Mouse (Mus musculus): ENCODE data around the gene Map2k3.
"Not testable (repeated sequence)": the region's sequence is repeated elsewhere in the genome, so short reads cannot be mapped to it uniquely, and the experiment has no call there.

The Map2k3 gene

DNA sequence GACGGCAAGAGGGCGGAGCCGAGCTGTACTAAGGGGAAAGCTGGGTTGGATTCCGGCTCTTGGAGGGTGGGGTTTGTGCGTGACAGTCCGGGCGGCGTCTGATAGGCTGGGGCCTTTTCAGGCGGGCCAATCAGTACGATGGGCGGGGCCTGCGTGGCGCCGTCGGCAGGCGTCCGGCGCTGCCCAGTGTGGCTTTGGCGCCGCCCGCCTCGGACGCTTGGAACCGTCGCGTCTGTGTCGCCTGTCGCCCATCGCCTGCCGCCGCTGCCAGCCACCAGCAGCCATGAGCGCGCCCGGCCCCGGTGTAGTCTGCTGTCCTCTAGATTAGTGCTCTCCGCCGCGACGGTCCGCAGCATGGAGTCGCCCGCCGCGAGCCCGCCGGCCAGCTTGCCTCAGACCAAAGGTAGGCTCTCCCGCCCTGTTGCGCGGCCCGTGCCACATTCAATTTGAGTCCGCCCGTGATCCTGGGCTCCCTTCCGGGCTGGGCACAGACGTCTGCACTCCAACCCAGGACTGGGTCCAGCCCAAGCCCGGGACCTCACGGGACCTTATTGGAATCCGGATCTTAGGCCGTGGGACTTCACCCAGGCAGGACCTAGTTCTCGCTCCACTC is at the start of gene Map2k3:
TSS of gene Map2k3 (plus strand) at position 165 of the 613 bp plus-strand sequence.
- DNase-seq, result peak; percentile 97

DNA sequence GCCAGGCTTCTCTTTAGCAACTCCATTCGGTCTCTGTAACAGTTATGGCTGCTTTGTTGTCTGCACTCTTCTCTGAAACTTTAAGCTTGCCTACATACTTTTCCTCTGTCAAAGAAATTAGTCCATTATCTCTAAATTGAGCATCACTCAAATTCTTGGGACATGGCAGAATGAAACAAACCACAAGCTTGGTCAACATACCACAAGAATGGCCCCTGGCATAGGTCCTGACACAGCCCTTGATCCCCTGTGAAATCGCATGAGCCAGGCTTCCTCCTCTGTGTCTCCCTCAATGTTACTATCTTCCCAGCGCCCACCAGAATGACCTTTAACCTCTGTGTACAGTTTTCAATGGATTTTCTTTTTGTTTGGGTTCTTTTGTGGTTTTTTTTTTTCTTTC is 49.4 kb upstream of the Map2k3 start:
- no peak for DNase-seq

DNA sequence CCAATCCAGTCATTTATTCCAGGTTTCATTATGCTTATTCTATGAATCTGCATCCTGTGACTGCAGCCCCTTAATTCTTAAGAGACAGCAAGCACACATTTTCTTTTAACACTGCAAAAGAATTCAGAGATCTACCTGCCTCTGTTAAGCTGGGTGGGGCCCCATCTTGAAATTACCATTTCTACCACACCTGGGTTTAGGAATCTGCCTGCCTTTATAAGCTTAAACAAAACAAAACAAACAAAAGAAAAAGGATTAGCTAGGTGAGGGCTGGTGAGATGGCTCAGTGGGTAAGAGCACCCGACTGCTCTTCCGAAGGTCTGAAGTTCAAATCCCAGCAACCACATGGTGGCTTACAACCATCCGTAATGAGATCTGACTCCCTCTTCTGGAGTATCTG is 44.8 kb upstream of the Map2k3 start:
- DNase-seq, result not testable (repeated sequence)

DNA sequence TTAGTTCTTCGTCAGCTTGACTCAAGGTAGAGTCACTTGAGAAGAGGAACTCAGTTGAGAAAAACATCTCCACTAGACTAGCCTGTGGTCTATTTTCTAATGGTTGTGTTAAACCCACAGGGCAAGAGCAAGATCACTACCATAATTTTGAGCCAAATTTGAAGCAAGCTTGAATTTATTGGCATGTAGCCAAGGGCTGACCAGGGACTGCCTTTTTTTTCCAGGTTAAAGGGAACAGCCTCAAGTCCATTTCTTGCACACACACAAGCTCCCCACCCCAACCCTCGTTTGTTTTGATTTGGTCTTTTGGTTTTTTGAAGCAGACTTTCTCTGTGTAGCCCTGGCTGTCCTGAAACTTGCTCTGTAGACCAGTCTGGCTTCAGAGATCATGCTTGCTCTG is 42.0 kb upstream of the Map2k3 start:
- DNase-seq, result no peak

DNA sequence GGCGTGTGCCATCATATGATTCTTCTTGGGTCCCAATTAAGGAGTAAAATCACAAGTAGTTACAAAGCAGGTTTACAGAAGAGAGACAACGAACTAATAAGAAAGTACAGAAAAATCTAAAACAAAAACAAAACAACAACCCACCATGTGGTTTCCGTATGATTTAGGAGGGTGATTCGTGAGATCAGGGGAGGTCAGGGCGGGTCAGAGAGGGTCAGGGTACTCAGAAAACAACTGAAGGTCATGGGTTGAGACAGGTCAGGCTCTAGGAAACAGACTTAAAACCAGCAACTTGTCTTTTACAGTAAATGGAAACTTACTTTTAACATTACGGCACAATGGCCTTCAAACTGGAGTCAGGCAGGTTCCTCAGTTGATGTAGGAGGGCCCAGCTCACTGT is 41.5 kb upstream of the Map2k3 start:
- no peak for DNase-seq

DNA sequence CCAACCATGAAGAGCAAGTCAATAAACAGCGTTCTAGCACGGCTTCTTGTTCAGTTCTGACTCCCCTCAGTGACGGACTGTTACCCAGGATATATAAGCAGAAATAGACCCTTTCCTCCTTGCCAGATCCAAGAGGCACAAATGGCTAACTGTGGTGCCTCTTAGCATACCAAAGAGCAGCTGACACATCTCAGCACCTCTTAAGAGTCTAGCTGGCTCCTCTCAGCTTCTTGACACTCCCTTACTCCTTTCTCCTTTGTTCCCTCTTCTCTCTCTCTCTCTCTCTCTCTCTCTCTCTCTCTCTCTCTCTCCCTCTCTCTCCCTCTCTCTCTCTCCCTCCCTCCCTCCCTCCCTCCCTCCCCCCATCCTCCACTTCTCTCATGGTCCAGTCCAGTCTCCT is 41.1 kb upstream of the Map2k3 start:
- no peak for DNase-seq

DNA sequence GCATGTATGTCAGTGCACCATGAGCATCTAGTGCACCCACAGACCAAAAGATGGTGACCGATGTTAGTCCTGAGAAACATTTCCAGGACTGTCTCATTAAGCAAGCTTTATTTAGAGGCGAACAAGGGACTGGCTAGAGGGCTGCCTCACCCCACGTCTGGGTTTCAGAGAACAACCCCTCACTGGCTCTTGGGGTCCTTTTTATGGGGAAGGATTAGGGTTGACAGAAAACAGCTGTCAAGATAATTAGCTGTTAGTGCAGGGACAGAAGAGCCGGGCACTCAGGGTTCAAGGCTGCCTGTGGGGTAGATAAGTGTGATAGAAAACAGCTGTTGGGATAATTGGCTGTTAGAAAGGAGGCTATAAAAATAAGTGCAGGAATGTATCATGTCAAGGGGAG is 35.9 kb upstream of the Map2k3 start:
- DNase-seq, result no peak

DNA sequence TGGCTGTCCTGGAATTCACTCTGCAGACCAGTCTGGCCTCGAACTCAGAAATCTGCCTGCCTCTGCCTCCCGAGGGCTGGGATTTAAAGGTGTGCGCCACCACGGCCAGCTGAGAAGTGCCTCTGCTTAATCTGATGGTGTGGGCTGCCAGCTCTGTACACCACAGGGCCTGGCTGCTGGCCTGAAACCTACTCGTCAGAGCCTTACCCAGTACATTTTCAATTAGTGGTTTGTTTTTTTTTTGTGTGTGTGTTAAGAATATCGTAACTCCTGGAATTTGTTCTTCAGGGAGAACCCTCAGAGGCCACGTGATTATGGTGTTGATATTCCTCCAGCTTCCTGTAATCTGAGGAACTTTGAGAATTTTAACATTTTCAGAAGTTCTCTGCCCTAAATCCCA is 29.8 kb upstream of the Map2k3 start:
- DNase-seq, result no peak

DNA sequence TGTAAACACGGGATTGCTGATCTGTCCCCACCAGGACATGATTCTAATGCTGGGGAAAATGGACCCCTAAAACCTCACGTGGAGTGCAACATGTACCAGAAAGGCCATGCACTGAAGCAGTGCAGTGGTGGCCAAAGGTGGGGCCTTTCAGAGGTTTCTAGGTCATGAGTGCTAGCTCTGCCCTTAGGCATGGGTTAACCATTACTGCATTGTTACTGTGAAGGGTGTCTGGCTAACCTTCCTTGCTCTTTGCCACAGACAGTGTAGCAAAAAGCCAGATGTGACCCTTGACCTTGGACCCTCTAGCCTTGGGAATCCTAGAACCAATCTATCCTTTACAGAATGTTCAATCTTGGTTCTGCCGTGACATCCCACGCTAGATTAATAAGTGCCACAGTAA is 29.3 kb upstream of the Map2k3 start:
- DNase-seq, result no peak

DNA sequence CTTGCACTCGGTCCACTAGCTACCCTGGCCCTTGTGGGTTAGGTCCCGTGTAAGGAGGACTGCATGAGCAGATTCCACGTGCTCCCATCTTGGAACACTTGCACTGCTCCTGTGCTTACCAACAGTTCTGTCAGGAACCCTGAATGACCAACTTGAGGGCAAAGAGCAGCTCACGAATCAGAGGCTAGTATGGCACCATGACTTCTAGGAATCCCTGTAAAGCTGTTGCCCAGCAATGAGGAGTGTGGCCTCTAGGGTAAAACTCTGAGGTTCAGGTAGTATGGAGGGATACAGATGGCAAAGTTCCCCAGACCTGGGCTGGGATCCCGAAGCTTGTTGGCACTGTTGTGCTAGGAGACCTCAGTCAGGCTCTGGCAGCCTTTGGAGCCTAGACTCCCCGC is 28.2 kb upstream of the Map2k3 start:
- DNase-seq, result no peak

DNA sequence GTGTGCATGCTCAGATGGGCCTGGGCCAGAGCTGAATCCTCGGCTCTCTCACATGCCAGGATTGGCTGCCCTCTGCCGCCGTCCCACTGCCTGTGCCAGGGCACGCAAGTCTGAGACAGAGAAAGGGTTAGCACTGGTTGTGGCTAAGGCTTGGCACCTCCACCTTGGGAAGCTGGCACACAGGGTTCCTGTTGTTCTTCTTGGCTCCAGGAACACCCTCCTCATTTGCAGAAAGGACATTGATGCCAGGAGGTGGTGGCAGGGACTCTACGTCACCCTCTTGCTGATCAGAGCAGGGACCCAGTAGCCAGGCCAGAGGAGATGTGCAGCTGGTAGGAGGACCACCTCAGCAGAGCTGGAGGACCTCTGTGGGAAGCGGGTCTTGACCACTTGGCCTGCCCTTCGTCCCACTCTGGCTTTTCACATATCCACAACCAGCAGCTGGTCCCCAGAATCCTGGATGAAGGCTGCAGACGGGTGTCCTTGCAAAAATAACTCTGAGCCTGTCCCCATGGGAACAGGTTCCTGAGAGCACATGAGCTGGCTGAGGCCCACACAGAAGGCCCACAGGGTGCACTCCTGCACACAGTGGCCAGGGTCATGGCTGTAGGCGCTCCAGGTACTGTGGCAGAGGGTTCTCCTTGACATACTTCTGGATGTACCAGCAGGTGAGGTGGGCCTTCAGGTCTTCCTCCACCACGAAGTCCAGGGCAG is 26.3 kb upstream of the Map2k3 start:
- no peak for DNase-seq

DNA sequence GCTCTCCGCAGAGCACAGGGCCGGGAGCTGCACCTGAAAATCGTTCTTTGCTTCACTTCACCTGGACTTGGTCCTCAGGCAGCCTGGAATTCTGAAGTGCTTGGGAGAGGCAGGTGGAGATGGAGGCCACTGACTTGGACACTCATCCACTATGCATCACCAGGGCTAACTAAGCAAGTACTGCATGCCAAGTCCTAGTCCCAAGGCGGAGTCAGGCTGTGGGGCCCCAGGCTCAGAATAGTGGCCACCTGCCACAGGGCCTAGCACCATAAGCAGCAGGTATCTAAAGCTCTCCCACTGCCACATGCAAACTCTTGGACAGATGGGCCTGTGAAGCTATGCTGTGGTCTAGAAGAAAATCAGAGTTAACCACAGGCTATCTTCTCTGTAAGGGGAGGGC is 25.4 kb upstream of the Map2k3 start:
- no peak for DNase-seq

DNA sequence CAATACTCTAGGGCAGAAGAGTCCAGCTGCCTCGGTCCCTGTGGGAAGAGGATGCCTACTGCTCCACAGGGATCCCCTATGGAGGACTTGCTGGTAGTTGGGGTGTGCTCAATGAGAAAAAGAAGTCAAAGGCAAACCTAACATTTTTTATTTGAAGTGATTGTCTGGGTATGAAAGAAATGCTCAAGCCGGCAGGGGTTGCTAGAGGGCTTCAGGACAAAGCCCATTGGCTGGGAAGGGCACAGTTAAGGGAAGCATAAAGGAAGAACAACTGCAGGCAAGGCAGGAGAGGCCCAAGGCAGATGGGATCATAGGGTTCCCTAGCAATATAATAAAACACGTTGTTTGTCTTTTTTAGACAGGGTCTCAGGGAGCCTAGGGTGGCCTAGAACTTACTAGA is 23.8 kb upstream of the Map2k3 start:
- DNase-seq, result no peak

DNA sequence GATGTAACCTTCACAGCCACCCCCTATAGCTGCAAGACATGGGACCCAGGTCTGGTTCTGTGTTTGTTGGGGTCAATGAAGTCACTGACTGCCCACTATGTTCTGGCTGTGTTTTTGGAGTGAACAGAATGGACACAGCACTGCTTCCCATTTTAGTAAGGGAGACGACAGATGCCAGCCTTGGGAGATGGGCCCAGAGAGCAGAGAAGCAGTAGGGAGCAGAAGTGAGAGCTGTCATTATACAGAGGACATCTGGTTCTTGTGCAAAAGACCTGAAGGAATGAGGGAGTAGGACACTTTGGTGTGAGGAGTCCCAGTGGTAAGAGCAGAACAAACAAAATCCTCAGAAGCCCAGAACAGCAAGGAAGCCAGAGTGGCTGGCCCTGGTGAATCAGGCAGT is 22.2 kb upstream of the Map2k3 start:
- no peak for DNase-seq

DNA sequence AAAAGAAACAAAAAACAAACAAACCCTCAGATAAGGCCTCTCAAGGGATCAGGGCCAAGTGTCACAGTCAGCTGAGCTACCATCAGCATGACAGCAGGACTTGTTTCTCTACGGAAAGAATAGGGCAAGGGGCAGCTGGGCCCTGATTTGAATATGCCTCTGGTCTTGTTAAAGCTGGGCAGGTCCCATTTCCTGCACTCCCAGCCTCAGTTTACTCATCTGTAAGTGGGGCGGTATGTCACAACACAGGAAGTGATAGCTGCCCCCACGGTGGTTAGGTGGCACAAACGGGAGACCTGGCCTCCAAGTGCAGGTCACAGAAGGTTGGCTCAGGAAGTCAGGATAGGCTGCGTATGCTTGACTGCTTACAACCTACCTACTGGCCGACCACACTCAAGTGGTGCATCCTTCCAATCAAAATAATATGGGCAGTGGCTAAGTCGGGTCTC is 19.3 kb upstream of the Map2k3 start:
- DNase-seq, result no peak

DNA sequence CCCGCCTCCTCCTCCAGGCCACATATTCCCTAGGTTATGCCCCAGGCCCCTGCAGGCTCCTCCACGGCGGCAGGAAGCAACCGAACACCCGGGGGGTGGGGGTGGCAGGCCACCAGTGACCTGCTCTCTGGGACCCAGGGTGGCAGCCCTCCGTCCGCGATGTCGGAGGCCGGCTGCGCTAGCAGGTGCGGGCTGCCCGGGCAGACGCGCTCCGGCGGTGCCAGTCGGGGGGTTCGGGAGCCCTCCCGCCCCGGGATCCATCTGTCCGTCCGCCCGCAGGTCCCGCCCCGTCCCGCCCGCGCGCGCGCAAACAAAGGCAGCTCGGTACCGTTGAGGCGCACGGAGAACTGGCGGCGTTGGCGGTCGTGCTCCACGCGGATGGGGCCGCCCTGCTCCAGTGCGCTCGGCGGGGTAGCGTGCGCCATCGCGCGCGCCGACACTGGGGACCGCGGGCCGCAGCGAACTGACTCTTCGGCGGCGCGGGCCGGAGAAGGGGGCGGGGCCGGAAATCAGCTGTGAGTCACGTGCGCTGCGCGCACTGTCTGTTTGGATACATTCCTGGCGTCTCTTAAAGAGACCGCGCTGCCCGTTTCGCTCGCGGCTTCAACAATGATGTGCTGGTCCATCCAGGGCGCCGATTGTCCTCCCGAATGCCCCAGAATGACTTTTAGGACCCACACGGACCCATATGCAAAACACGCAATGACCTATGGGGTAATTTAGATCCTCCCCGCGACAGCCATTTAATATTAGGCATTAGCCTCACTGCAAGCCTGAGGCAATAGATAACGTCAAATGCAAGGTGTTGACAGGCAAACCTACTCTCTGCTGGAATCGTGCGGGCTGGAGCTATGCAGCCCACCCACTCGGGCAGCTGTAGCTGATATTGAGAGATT is 18.3 kb upstream of the Map2k3 start:
- peak; percentile 91 for DNase-seq

DNA sequence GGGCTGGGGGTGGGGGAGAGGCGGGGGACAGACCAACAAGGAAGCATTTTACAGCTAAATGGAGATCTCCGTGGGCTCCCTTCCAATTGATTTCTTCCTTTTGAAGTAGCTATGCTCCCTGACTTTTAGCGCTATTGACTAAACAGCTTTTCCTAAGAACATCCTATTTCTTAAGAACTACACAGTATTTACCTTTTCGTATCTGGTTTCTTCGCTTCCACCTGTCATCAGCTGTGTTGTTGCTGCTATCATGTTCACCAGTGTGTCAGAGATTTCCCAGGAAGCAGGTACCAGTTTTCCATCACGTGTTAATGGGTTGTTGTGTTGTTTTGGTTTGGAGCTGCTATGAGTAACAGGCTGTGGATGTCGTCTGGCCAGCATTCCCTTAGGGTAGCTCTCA is 17.3 kb upstream of the Map2k3 start, which contains the start of gene Natd1:
TSS of gene Natd1 (minus strand) at position 260 of the 400 bp plus-strand sequence.
- no peak for DNase-seq

DNA sequence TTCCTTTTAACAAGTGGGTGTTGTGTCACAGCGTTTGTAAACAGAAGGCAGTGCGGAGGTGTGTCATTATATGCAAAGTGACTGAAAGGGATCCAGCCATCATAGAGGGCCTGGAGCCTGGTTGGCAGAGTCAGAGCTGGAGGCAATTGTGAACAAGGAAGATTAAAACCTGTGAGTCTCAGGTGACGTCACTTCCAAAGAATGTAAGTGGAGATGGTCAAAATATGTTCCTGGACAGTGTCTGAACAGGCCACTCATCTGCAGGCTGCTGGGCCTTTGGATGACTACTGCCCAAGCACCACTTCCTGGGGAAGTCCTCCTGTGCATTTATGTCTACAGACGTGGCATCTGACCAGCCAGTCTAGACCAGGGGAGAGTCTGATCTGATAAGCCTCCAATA is 16.6 kb upstream of the Map2k3 start:
- DNase-seq, result no peak

DNA sequence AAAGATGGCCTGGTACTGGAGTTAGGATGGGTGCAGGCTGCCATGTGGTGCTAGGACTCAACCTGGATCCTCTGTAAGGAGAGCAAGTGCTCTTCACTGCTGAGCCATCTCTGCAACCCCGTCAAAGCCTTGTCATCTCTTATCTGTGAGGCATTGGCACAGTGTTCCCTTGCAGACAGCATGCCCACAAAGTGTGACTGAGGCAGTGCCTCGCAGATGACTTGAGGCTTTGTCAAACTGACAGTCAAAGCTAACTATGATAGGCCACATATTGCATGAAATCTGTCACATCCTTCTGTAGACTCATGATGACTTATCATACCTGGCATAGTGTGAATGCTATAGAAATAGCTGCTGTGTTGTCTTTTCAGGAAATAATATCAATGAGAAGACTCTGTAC is 11.8 kb upstream of the Map2k3 start:
- no peak for DNase-seq

DNA sequence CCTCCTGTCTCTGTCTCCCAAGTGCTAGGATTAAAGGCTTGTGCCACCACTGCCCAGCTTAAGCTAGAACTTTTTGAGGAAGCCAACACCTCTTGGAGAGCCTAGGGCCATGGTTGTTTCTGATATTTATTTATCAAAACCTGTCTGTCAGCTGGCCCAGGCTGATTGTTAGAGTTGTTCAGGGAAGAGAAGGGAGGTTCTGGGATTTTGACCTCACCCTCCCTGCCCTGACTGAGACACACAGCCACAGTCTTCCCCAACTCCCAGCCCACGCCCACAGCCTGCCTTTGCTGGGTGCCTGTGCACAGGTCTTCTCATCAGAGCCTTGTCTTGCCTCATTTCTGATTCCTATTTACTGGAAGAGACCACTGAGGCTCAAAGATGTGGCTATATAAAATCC is 9.6 kb upstream of the Map2k3 start:
- DNase-seq, result no peak

DNA sequence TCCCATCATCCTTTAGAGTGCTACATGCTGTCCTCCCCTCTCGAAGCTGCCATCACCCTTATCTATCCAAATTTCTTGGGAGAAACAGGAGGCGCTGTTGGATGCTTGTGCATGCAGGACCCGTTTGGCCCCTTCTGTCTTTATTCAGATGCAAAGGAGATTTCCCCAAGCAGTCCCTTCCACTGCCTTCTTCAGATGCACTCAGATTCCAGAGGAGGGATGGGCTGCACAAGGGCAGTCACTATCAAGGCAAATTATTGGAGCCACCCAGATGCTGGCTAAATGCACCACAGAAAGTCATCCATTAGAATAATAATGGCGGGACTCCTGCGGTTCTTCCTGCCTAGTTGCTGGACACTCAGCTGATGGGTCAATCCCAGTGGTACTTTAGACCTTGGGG is 8.9 kb upstream of the Map2k3 start:
- DNase-seq, result no peak

DNA sequence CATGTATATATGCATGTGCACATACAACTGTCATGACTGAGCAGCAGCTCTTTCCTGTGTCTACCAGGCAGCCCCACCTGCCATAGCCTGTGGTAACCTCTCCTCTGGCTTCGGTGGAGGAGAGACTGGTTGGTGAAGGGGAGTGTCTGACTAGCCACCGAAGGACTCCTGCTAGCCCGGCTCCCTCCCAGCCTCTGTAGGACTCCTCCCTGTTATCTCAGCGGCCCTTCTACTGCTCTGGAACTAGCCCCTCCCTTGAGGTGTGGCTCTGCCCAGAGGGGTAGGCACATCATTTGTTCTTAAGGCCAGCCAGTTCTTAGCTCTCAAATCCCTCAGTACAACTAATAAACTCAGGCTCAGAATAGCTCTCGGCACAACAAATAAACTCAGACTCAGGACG is 7.3 kb upstream of the Map2k3 start:
- DNase-seq, result no peak

DNA sequence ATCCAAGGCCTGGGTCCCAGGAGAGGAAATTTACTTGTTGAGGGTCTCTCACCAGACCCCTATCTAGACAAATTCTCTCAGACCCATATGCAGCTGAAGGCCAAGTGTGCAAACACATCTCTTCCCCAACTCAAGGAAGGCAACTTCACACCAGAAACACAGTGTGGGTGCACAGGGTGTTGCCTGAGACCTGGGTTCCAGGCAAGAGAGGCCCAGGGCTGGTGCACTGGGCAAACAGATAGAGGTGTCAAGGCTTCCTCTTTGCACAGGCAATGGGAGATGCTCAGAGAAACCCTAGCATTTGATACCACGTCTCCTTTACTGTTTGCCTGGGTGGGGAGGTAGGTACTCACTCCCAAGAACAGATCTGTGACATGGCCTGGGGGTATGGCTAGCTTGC is 6.9 kb upstream of the Map2k3 start:
- no peak for DNase-seq

DNA sequence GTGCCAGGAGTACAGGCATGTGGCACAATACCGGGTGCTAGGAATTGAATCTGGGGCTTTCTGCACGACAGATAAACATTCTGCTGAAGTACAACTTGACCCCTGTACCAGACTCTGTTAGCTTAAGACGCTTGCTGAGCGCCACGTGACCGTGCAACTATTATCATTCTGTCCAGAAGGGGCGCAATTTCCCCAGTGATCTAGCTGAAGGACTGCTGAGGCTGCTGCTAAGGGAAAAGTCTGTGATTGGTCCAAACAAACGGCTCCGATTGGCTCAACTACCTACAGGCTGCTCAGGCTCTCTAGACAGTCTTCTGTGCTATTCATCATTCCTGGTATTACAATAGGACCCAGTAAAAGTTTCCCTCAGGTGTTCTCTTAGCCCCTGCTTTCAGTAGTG is 4.6 kb upstream of the Map2k3 start:
- peak; percentile 91 for DNase-seq
